Mouse (Mus musculus) cerebellum, postnatal 14 days (tissue): ENCODE data around the gene Runx2.

ENCODE experiments used
- DNase-seq, 2 experiments: peaks; one replicate each; pipeline ENCODE4 v3.0.0; 2021; ENCODE audit warnings: mixed read lengths in 2 of 2

Gene Runx2

DNA sequence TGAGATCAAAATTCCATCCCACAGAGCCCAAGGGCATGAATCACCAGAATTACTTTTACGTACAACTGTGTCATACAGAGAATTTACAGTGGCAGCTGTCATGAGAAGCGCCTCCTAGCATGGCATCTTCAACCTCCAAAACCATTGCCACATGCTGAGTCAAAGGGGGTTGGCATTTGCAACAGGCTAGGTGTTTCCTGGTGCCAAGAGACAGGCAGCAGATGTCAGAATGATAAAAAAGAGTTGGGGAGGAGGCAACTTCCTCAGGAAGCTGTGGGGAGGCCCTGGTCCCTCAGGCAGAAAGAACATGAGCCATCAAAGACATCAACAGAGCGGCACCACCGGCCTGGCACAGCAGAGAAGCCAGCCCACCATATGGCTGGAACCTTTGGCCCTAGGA lies 160.1 kb downstream of the Runx2 start:
- DNase-seq: peak; percentile 29 to 30

GRCm38 (mm10) chr17:44653081-44653480 lies 161.5 kb downstream of the Runx2 start:
- no peak for DNase-seq

- no peak for DNase-seq
Observed at GRCm38 (mm10) chr17:44652054-44652453, 162.5 kb downstream of the Runx2 start.

DNA sequence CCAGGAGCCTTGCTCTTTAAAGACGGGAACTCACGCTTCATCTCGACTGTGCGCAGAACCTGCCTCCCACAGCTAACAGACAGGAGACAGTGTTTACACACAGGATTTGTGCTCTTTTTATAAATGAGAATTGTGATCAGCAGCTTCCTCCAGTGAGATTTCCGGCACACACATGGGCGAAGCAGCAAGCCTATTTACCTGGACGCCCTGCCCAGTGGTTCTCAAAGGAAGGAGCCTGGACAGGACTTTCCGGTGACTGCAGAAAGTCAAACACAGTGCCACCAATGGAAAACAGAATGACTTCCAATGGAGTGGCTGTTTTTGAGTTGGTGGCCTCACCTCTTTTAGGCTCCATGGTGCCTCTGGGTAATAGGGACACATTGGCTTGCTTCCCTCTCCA lies 163.0 kb downstream of the Runx2 start:
- no peak for DNase-seq

GRCm38 (mm10) chr17:44650431-44650830 lies 164.2 kb downstream of the Runx2 start:
- no peak for DNase-seq

- DNase-seq: peak in 1 of 2 experiments; percentile 14
Observed at GRCm38 (mm10) chr17:44649056-44649455, 165.5 kb downstream of the Runx2 start.

DNA sequence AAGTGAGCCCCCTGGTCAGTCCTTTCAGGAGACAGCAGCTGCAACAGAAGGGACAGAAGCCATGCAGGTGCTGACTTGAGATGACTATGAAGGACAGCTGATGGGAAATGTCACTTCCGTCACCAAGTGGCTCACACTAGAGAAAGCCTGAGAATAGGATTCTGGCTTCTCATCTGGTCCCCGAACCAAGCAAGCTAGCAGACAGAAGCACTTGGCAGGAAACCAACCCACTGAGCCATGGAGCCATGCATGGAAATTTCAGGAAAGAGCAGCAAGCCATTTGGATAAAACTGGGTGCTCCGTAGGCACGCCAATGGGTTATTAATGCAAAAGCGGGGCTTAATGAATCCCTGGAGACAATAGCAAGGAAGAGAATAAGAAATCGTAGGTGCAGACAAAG lies 166.7 kb downstream of the Runx2 start:
- peak; percentile 48 to 52 for DNase-seq

DNA sequence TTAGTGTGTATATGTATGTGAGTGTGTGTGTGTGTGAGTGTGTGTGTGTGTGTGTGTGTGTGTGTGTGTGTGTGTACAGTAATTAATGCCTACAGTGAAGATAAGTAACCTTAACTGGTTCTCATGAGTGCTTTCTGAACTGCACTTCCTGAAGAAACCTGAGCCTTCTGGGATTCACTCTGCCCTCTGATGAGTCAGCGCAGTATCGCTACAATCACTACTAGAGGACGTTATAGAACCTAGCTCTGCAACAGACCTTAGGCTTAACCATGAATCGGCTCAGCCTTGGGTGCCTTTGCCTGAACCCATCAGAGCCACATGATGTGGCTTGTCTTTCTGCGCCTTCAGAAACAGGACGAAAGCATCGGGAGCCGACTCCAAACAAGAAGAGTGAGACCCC lies 169.5 kb downstream of the Runx2 start:
- no peak for DNase-seq

GRCm38 (mm10) chr17:44643260-44643659 lies 171.3 kb downstream of the Runx2 start:
- no peak for DNase-seq

DNA sequence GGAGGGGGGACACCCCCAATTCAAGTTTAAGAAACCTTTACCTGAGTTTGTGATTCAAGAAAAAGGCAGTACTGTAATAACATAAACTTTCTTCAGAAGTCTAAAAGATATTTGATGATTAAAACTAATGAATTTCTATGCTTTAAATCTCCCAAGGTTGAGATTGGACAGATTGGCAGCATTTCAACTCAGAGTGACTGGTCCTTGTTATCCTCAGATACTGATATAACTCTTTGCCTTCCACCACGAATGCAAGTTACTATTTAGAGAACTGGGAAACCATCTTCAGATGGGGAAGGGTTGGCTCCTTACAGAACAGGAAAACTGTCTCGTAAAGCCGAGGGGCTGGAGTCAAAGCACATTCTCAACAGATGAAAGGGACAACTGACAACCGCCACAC lies 172.5 kb downstream of the Runx2 start:
- no peak for DNase-seq

DNA sequence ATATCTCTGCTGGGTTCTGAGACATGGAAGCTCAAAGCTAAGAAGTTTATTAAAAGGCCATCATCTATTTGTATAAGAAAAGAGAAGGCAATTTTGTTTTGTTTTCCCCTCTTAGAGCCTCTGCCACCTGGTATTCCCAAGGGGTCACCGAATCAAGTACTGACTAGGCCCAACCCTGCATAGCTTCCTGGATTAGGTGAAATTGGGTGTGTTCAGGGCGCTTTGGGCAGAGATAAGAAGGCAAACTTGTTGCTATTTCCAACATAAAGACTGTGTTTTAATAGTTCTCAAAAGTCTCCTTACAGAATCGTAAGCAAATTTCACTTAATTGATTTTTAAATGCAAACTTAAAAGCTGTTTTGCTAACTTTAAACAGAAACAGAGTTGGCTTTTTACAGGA lies 173.7 kb downstream of the Runx2 start:
- DNase-seq: no peak

DNA sequence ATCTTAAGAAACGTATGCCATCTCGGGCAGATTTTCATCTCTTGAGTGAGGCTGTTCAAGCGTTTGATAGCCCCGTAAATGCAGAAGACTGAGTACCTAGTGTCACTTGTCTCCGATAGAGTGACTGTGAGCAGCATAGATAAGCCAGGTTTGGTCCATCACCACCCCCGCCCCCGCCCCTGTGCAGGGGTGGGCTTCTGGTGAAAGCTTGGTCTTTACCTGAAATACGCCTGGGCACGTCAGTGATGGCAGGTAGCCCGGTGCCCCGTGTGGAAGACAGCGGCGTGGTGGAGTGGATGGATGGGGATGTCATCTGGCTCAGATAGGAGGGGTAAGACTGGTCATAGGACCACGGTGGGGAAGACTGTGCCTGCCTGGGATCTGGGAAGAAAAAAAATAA lies 175.2 kb downstream of the Runx2 start:
- no peak for DNase-seq

DNA sequence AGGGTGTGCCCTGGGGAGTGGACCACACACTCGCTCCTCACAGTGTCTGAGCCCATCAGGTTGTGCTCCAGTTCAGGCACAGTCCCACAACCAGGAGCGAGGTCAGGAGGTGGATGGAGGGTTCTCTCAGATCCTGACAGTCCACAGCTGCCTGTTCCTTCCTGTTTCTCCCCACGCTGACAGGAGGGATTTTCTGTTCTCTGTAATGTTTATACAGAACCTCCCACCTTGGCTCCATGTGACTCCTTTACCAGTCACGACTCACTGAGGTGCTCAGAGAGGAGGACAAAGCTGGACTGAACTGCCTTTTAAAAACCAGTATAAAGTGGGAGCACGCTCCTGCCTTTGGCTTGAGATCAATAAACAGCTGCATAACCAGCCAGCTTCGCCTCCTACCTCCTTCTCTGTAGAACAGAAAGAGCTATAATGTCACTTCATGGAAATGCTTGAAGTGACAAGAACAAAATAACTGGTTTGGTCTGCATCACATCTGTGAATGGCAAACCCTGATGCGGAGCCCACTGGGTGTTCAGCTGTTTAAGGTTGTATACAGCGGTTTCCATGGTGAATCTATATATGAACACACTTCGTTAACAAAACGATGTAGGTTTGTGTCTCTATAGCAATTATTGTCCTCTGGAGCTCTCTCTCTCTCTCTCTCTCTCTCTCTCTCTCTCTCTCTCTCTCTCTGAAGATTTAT lies 177.3 kb downstream of the Runx2 start:
- DNase-seq: no peak

GRCm38 (mm10) chr17:44634486-44634885 lies 180.1 kb downstream of the Runx2 start:
- no peak for DNase-seq

- no peak for DNase-seq
Observed at GRCm38 (mm10) chr17:44633607-44634415, 180.8 kb downstream of the Runx2 start.

DNA sequence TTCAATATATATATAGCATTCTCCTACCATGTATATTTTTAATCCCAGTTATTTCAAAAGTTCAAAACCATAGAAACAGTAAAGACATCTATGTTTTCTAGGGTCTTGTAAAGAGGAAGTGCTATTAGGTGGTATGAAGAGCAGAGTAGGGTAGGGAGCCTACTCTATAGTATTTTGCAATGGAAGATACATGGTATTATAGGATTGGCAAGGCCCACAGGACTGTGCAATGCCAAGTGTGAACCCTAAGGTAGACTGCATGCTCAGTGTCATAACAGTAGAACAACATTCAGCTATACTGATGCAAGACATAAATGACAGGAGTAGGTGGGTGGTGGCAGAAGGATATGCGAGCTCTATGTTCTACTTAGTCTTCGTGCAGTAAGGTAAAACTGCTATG lies 181.7 kb downstream of the Runx2 start:
- no peak for DNase-seq

GRCm38 (mm10) chr17:44632292-44632691 lies 182.3 kb downstream of the Runx2 start:
- no peak for DNase-seq

- DNase-seq: no peak
Observed at GRCm38 (mm10) chr17:44631577-44631976, 183.0 kb downstream of the Runx2 start.

- DNase-seq: no peak
Observed at GRCm38 (mm10) chr17:44627317-44627716, 187.3 kb downstream of the Runx2 start.

- DNase-seq: no peak
Observed at GRCm38 (mm10) chr17:44623707-44624106, 190.9 kb downstream of the Runx2 start.

DNA sequence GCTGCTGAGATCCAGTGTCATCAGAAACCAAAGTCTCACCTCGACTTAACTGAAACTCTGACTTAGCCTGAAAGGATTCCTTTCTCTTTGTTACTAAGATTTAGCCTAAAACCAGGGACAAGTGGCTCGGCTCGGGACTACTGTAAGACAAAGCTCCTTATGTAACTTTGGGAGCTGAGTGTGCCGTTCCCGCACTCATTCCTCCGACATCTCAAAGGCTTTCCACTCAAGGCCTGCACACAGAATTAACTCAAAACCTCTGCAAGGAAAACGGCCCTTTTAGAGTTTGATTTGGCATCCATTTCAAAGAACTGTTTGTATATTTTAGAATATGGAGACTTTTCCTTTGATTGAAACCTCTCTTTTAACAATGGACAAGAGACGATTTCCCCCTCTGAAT lies 191.3 kb downstream of the Runx2 start:
- DNase-seq: no peak

GRCm38 (mm10) chr17:44620456-44620855 lies 194.1 kb downstream of the Runx2 start:
- DNase-seq: no peak

DNA sequence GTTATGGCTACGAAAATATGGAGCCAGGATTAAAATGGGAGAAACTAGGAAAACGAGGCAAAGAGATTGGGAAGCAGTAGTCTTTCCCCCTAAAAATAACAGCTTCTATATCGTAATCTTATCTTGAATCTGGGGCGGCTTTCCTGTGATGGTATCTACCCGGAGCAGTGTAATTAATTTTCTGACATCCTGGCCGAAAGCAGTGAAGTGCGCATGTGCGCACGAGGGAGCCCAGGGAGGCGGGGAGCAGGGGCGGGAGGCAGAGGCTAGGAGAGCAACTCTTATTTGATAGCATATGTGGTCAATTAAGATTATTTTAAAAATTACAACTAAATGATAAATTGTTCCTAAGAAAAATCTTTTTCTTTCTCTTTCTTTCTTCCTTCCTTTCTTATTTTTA lies 195.9 kb downstream of the Runx2 start:
- peak; percentile 64 to 69 for DNase-seq

- peak; percentile 38 to 48 for DNase-seq
Observed at GRCm38 (mm10) chr17:44618175-44618574, 196.4 kb downstream of the Runx2 start.
